Mouse (Mus musculus): Measurements from ENCODE around the gene Gm5901. TPM values are rescaled to one million over a fixed set of nuclear protein-coding genes. Genes with fewer than 3 reads are reported as not detected.

Gene Gm5901
- total RNA-seq, 2 experiments from 2014 or later = not detected

- H3K4me3 ChIP-seq = no peak overlapping the region
- DNase-seq = no peak
- intact Hi-C loops (cut with DNase I) = no loop called here
- H3K27ac ChIP-seq = no peak overlapping the region
- no peak for TF ChIP-seq CTCF (IDR thresholded peaks at IDR 0.05)
These were observed 39.5 kb downstream of the Gm5901 start for GRCm38 (mm10) chr7:105414385-105414784.

- intact Hi-C loops (cut with DNase I) = no loop called here
- Histone ChIP-seq H3K4me3 (no peak overlapping the region), H3K27ac (no peak overlapping the region)
- DNase-seq = no peak
- no peak for TF ChIP-seq CTCF (IDR thresholded peaks at IDR 0.05)
These were observed 41.7 kb downstream of the Gm5901 start for GRCm38 (mm10) chr7:105416529-105416928.

GRCm38 (mm10) chr7:105418106-105418505 is 43.3 kb downstream of the Gm5901 start:
- intact Hi-C loops (cut with DNase I) = no loop called here
- no peak for DNase-seq
- no peak for TF ChIP-seq CTCF (IDR thresholded peaks at IDR 0.05)
- Histone ChIP-seq H3K27ac (no peak overlapping the region), H3K4me3 (no peak overlapping the region)

- H3K27ac ChIP-seq = no peak overlapping the region
- TF ChIP-seq CTCF (IDR thresholded peaks at IDR 0.05) = no peak
- intact Hi-C loops (cut with DNase I) = no loop called here
- H3K4me3 ChIP-seq = no peak overlapping the region
- no peak for DNase-seq
These were observed 46.1 kb downstream of the Gm5901 start for GRCm38 (mm10) chr7:105420903-105421302.

- intact Hi-C loops (cut with DNase I) = no loop called here
- Histone ChIP-seq H3K4me3 (no peak overlapping the region), H3K27ac (no peak overlapping the region)
- no peak for DNase-seq
- TF ChIP-seq CTCF (IDR thresholded peaks at IDR 0.05) = no peak
These were observed 49.5 kb downstream of the Gm5901 start for GRCm38 (mm10) chr7:105424368-105424767.

- no peak within 1 kb of the TSS for H3K27ac ChIP-seq
- intact Hi-C loops (cut with DNase I) = no loop called here
- DNase-seq = no peak
- no peak within 1 kb of the TSS for H3K4me3 ChIP-seq
- TF ChIP-seq CTCF (IDR thresholded peaks at IDR 0.05) = no peak
These were observed 50.7 kb downstream of the Gm5901 start, which contains the start of gene Cckbr for GRCm38 (mm10) chr7:105425424-105426043. Gene Cckbr (plus strand): TSS chr7:105425731.

- intact Hi-C loops (cut with DNase I) = no loop called here
- no peak for TF ChIP-seq CTCF (IDR thresholded peaks at IDR 0.05)
- no peak for DNase-seq
- no peak overlapping the region for H3K4me3 ChIP-seq
- no peak overlapping the region for H3K27ac ChIP-seq
These were observed 51.2 kb downstream of the Gm5901 start for GRCm38 (mm10) chr7:105426051-105426450.

Other genes starting within 250 kb of the Gm5901 start
- not detected for gene Olfr683, start 228.0 kb upstream of the Gm5901 start, total RNA-seq (2021)
- gene Olfr684, start 211.4 kb upstream of the Gm5901 start, total RNA-seq (2021) = not detected
- not detected for gene Olfr685, start 189.0 kb upstream of the Gm5901 start, total RNA-seq (2021)
- not detected for gene Olfr686, start 167.6 kb upstream of the Gm5901 start, total RNA-seq (2021)
- gene Olfr688, start 86.9 kb upstream of the Gm5901 start, total RNA-seq (2021) = not detected
- not detected for gene Olfr689, start 63.9 kb upstream of the Gm5901 start, total RNA-seq (2021)
- gene Olfr690, start 40.9 kb upstream of the Gm5901 start, total RNA-seq (2021) = not detected
- gene Olfr691, start 32.8 kb upstream of the Gm5901 start, total RNA-seq (2021) = not detected
- gene Olfr692, start 6.8 kb upstream of the Gm5901 start, total RNA-seq (2021) = not detected
- gene Fam160a2, start 25.0 kb downstream of the Gm5901 start, total RNA-seq (2021) = 10 to 100 TPM in 1 of 2 experiments, 1 to 10 TPM in 1; 9.8 to 10.8 TPM
- gene Cnga4, start 29.5 kb downstream of the Gm5901 start, total RNA-seq (2021) = not detected
- gene Cckbr, start 50.7 kb downstream of the Gm5901 start, total RNA-seq (2021) = not detected
- gene Cavin3, start 107.3 kb downstream of the Gm5901 start, total RNA-seq (2021) = 10 to 100 TPM in 1 of 2 experiments, 1 to 10 TPM in 1; 7.6 to 12.7 TPM
- 10 to 100 TPM; 53.4 to 56.8 TPM for gene Smpd1, start 179.3 kb downstream of the Gm5901 start, total RNA-seq (2021)
- 1 to 10 TPM; 7.1 to 7.2 TPM for gene Apbb1, start 206.6 kb downstream of the Gm5901 start, total RNA-seq (2021)
- gene Hpx, start 225.1 kb downstream of the Gm5901 start, total RNA-seq (2021) = not detected

Measured in gastrocnemius, adult 2 months (tissue).